Mouse (Mus musculus) liver, embryonic 11.5 days (tissue): ENCODE data around the gene Mipol1. TPM values are rescaled to one million over a fixed set of nuclear protein-coding genes. Genes with fewer than 3 reads are reported as not detected.

Experiments used
- ATAC-seq: fragments of 200-750 bp; cut with Nextera tagmentation; replicated peaks from 2 replicates; pipeline ENCODE4 v1.8.0; 2017; ENCODE audit warnings: moderate number of reproducible peaks, mild to moderate bottlenecking, moderate TSS enrichment, moderate library complexity; ENCODE audit not compliant: low FRiP score
- DNase-seq: peaks from one replicate; pipeline ENCODE4 v3.0.0-alpha.2; 2017; ENCODE audit warnings: low spot score
- H3K27ac ChIP-seq: fragments of 300-500 bp; sonication (generic); 2 replicates; pipeline ENCODE4 v1.5.1; 2014; ENCODE audit warnings: mild to moderate bottlenecking, low read depth, low read length, control low read depth
- H3K27me3 ChIP-seq: fragments of 300-500 bp; sonication (generic); replicated peaks from 2 replicates; pipeline ENCODE4 v1.6.1; 2014; ENCODE audit warnings: low read length, mixed read lengths; ENCODE audit not compliant: control insufficient read depth, insufficient read depth
- H3K36me3 ChIP-seq: fragments of 300-500 bp; sonication (generic); 2 replicates; pipeline ENCODE4 v1.6.1; 2014; ENCODE audit warnings: mild to moderate bottlenecking, low read length, moderate library complexity, mixed read lengths; ENCODE audit not compliant: control insufficient read depth, insufficient read depth
- H3K4me1 ChIP-seq: fragments of 300-500 bp; sonication (generic); replicated peaks from 2 replicates; pipeline ENCODE4 v1.6.1; 2014; ENCODE audit warnings: low read length, mixed read lengths; ENCODE audit not compliant: control insufficient read depth, insufficient read depth
- H3K4me2 ChIP-seq: fragments of 300-500 bp; sonication (generic); 2 replicates; pipeline ENCODE4 v1.6.1; 2014; ENCODE audit warnings: mild to moderate bottlenecking, control low read depth, moderate library complexity
- H3K4me3 ChIP-seq: fragments of 300-500 bp; sonication (generic); 2 replicates; pipeline ENCODE4 v1.5.1; 2014; ENCODE audit warnings: low read depth, low read length, control low read depth
- H3K9ac ChIP-seq: fragments of 300-500 bp; sonication (generic); 2 replicates; pipeline ENCODE4 v1.6.1; 2014; ENCODE audit warnings: low read depth, low read length, control low read depth
- H3K9me3 ChIP-seq: fragments of 300-500 bp; sonication (generic); 2 replicates; pipeline ENCODE4 v1.6.1; 2016; ENCODE audit warnings: low read length, inconsistent platforms, mixed read lengths; ENCODE audit not compliant: control insufficient read depth
- WGBS: fragments of 180-500 bp; shearing (Covaris S2); extraction: QIAGEN DNeasy Blood & Tissue Kit; methylation state at CpG from one replicate; pipeline ENCODE4 v1.1.7; 2014; 5-methylcytosine and 5-hydroxymethylcytosine counted together
- polyA plus RNA-seq: library from polyadenylated mRNA; unstranded; fragments of >200 nt; fragmentation: Nextera tagmentation; extraction: Ambion mirVana; gene quantifications from 2 replicates; pipeline ENCODE4 v1.2.1, GENCODE M21; 2014

Gene Mipol1
- polyA plus RNA-seq, 1 experiment from 2014 or later: 11.0 TPM

GRCm38 (mm10) chr12:57534879-57535611 lies 304.8 kb downstream of the Mipol1 start:
- Histone ChIP-seq H3K36me3 (no peaks in the 10 kb centered on the region), H3K27me3 (peaks cover 85% of the 10 kb centered on the region), H3K4me3 (no peak overlapping the region), H3K9ac (no peak overlapping the region), H3K4me1 (no peaks in the 10 kb centered on the region), H3K9me3 (no peaks in the 10 kb centered on the region), H3K4me2 (peak overlapping the region; percentile 25), H3K27ac (no peak overlapping the region)
- ATAC-seq: peak; percentile 75
- WGBS: 3% methylated on average over 36 of the region's 39 CpGs
- DNase-seq: peak; percentile 39

GRCm38 (mm10) chr12:57536056-57536908 lies 306.1 kb downstream of the Mipol1 start:
- Histone ChIP-seq H3K9ac (no peak overlapping the region), H3K27ac (no peak overlapping the region), H3K4me3 (no peak overlapping the region), H3K9me3 (no peaks in the 10 kb centered on the region), H3K36me3 (no peaks in the 10 kb centered on the region), H3K4me1 (no peaks in the 10 kb centered on the region), H3K4me2 (no peak overlapping the region), H3K27me3 (peaks cover 88% of the 10 kb centered on the region)
- WGBS: 4% methylated on average over 25 of the region's 25 CpGs
- DNase-seq (peak; percentile 40), ATAC-seq (no peak)

GRCm38 (mm10) chr12:57536909-57537670 lies 306.9 kb downstream of the Mipol1 start:
- ATAC-seq: no peak
- peaks cover 91% of the 10 kb centered on the region for H3K27me3 ChIP-seq
- WGBS: 5% methylated on average over 11 of the region's 11 CpGs
- no peaks in the 10 kb centered on the region for H3K36me3 ChIP-seq
- no peak for DNase-seq
- no peak overlapping the region for H3K4me3 ChIP-seq
- no peaks in the 10 kb centered on the region for H3K9me3 ChIP-seq
- no peak overlapping the region for H3K27ac ChIP-seq
- no peak overlapping the region for H3K9ac ChIP-seq
- H3K4me2 ChIP-seq: peak overlapping the region; percentile 37
- no peaks in the 10 kb centered on the region for H3K4me1 ChIP-seq

GRCm38 (mm10) chr12:57537791-57538587 lies 307.8 kb downstream of the Mipol1 start:
- Histone ChIP-seq H3K4me3 (peak overlapping the region; percentile 39), H3K9ac (no peak overlapping the region; the same call in 1 of the 2 replicates), H3K9me3 (no peaks in the 10 kb centered on the region), H3K4me1 (peaks cover 5% of the 10 kb centered on the region; the same call in 1 of the 2 replicates), H3K4me2 (peak overlapping the region; percentile 61), H3K36me3 (no peaks in the 10 kb centered on the region), H3K27me3 (peaks cover 92% of the 10 kb centered on the region), H3K27ac (peak overlapping the region; percentile 77; the same call in 1 of the 2 replicates)
- no peak for DNase-seq
- ATAC-seq: no peak
- WGBS: 3% methylated on average over 21 of the region's 21 CpGs

GRCm38 (mm10) chr12:57538588-57539550 lies 308.6 kb downstream of the Mipol1 start:
- peak overlapping the region; percentile 61 for H3K4me2 ChIP-seq
- peaks cover 92% of the 10 kb centered on the region for H3K27me3 ChIP-seq
- H3K27ac ChIP-seq: peak overlapping the region; percentile 77
- peak overlapping the region; percentile 53 for H3K9ac ChIP-seq
- peak overlapping the region; percentile 39 for H3K4me3 ChIP-seq
- H3K9me3 ChIP-seq: no peaks in the 10 kb centered on the region
- ATAC-seq (peak; percentile 24; the same call in 1 of the 2 replicates), DNase-seq (peak; percentile 61)
- H3K4me1 ChIP-seq: peaks cover 5% of the 10 kb centered on the region; the same call in 1 of the 2 replicates
- H3K36me3 ChIP-seq: no peaks in the 10 kb centered on the region
- 1% methylated on average over 63 of the region's 63 CpGs for WGBS

- WGBS: 3% methylated on average over 10 of the region's 10 CpGs
- DNase-seq: peak; percentile 49
- H3K4me1 ChIP-seq: peaks cover 5% of the 10 kb centered on the region; the same call in 1 of the 2 replicates
- peak overlapping the region; percentile 39 for H3K4me3 ChIP-seq
- no peaks in the 10 kb centered on the region for H3K9me3 ChIP-seq
- no peaks in the 10 kb centered on the region for H3K36me3 ChIP-seq
- H3K9ac ChIP-seq: peak overlapping the region; percentile 40; the same call in 1 of the 2 replicates
- peak overlapping the region; percentile 77 for H3K27ac ChIP-seq
- peak overlapping the region; percentile 61 for H3K4me2 ChIP-seq
- H3K27me3 ChIP-seq: peaks cover 93% of the 10 kb centered on the region
- ATAC-seq: no peak
Measured at GRCm38 (mm10) chr12:57539551-57539985, 309.3 kb downstream of the Mipol1 start.

- no peak for ATAC-seq
- Histone ChIP-seq H3K27me3 (peaks cover 92% of the 10 kb centered on the region), H3K36me3 (no peaks in the 10 kb centered on the region), H3K27ac (no peak overlapping the region), H3K4me2 (peak overlapping the region; percentile 25; the same call in 1 of the 2 replicates), H3K4me3 (no peak overlapping the region), H3K9ac (no peak overlapping the region), H3K9me3 (no peaks in the 10 kb centered on the region), H3K4me1 (peaks cover 8% of the 10 kb centered on the region)
- no peak for DNase-seq
- WGBS: 21% methylated on average over 6 of the region's 6 CpGs
Measured at GRCm38 (mm10) chr12:57541118-57541517, 310.9 kb downstream of the Mipol1 start.
